Mouse (Mus musculus) testis, adult 2 months (tissue): ENCODE results near the gene Gm4952. TPM values are rescaled to one million over a fixed set of nuclear protein-coding genes. Genes with fewer than 3 reads are reported as not detected.

Experiments
- H3K27ac ChIP-seq: fragments of 200-500 bp; 2 replicates; pipeline ENCODE4 v1.5.1; 2012; ENCODE audit warnings: low read depth, low read length; ENCODE audit not compliant: control insufficient read depth, insufficient read depth
- H3K27me3 ChIP-seq: fragments of 200-500 bp; 2 replicates; pipeline ENCODE4 v1.6.1; 2012; ENCODE audit warnings: mild to moderate bottlenecking, low read length, moderate library complexity; ENCODE audit not compliant: control insufficient read depth, insufficient read depth
- H3K36me3 ChIP-seq: fragments of 200-500 bp; 2 replicates; pipeline ENCODE4 v1.6.1; 2012; ENCODE audit warnings: mild to moderate bottlenecking, low read length; ENCODE audit not compliant: control insufficient read depth, insufficient read depth
- H3K4me1 ChIP-seq: fragments of 200-500 bp; 2 replicates; pipeline ENCODE4 v1.6.1; 2012; ENCODE audit warnings: low read length; ENCODE audit not compliant: control insufficient read depth, insufficient read depth
- H3K4me3 ChIP-seq: fragments of 200-500 bp; 2 replicates; pipeline ENCODE4 v1.5.1; 2012; ENCODE audit warnings: low read depth, mild to moderate bottlenecking, low read length, moderate library complexity, mixed read lengths; ENCODE audit not compliant: control insufficient read depth
- CTCF ChIP-seq: fragments of 200-500 bp; IDR thresholded peaks from 2 replicates; pipeline ENCODE4 v1.5.1; 2012; ENCODE audit warnings: low read depth, mild to moderate bottlenecking, inconsistent platforms, low read length, moderate library complexity; ENCODE audit not compliant: control insufficient read depth, insufficient read depth, insufficient replicate concordance
- POLR2A ChIP-seq: fragments of 200-500 bp; IDR thresholded peaks from 2 replicates; pipeline ENCODE4 v1.6.1; 2012; ENCODE audit warnings: low read depth, mild to moderate bottlenecking, inconsistent platforms, low read length, moderate library complexity; ENCODE audit not compliant: control insufficient read depth
- polyA plus RNA-seq: library from polyadenylated mRNA; depleted of rRNA; stranded (reverse); fragments of >200 nt; gene quantifications from 2 replicates; pipeline ENCODE4 v1.2.3, GENCODE M21; 2012

Gene Gm4952
- polyA plus RNA-seq, 1 experiment: not detected

DNA sequence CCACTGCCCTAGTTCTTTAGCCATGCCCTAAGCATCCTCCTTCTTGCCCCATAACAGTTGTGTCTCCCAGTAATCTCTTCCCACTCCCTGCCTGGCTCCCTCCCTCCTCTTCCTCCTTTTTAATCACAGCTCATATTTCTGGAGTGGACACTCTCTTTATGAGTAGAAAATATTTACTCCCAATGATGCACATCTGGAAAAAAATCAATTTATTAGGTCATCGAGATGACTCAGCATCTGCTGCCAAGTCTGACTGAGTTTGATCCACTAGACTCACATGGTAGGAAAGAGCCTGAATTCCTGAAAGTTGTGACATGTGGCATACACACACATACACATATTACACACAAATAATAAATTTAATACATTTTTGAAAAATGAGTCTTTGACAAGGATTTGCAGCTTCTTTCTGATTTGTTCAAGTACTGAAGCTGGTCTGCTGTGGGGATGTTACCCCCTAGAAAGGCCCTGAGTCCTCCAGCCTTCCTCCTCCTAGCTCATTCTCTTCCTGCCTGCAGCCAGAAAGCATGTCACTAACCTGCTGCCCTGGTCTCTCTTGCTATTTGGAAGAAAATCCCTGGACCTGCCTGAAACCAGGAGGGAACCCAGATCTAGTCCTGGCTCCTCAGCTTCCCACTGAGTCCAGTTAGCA is 27.0 kb upstream of the Gm4952 start:
- no peak for TF ChIP-seq CTCF
- TF ChIP-seq POLR2A: no peak
- H3K4me1 ChIP-seq: peaks cover 2% of the 10 kb centered on the region; the same call in 1 of the 2 replicates
- no peaks in the 10 kb centered on the region for H3K36me3 ChIP-seq
- no peak overlapping the region for H3K27ac ChIP-seq
- no peaks in the 10 kb centered on the region for H3K27me3 ChIP-seq
- no peak overlapping the region for H3K4me3 ChIP-seq

DNA sequence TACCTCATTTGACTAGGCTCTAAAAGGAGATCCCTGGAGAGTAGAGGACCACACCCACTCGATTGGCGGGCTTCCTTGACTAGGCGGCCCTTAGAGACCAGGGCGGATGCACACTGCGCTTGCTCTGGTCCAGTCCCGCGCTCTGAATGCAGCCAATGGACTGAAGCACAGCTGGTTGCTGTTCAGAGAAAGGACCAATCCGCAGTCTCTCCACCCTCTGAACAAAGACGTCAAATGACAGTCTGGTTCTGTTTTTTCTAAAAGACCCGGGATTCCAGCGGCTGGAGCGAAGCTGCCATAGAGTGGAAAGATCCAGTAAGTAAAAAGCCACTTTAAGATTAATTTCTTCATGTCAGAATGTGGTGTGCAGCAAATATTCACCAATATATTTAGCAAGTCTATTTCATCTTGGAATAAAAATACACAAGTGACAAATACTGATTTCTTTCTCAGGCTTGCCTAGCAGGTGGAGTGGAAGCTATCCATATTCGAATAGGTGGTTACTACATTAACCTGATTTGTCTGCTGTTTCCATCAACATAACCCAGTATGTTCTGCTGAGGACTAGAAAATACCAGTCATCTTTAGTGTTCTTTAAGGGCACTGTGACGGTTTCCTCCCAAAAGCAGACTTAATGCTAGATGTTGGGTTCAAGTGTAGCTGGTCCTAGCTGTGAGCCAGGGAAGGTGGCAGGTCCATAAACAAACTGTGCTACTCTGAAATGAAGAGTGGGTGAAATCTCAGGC is 26.3 kb upstream of the Gm4952 start:
- no peak for TF ChIP-seq POLR2A
- no peak for TF ChIP-seq CTCF
- no peaks in the 10 kb centered on the region for H3K27me3 ChIP-seq
- H3K36me3 ChIP-seq: no peaks in the 10 kb centered on the region
- H3K4me1 ChIP-seq: peaks cover 2% of the 10 kb centered on the region; the same call in 1 of the 2 replicates
- no peak overlapping the region for H3K4me3 ChIP-seq
- H3K27ac ChIP-seq: no peak overlapping the region

DNA sequence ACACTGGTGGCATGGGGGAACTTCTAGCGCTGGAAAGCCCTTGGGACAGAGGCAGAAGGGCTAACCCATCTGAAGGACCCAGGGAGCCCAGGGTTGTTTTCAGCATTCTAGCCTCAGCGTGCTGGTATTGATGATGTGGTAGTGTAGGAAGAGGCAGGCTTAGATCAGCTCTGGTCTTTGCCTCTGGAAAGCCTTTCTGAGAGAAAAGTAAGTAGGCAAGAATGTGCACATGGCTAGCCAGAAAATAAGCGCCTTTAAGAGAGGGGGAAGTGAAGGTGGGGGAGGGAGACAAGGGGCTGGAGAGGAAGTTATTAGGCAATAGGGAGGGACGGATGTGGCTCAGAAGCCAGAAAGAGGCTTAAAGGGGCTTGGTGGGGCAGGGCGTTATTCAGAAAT is 25.8 kb upstream of the Gm4952 start:
- Histone ChIP-seq H3K27ac (no peak overlapping the region), H3K4me3 (no peak overlapping the region), H3K27me3 (no peaks in the 10 kb centered on the region), H3K36me3 (no peaks in the 10 kb centered on the region), H3K4me1 (peaks cover 2% of the 10 kb centered on the region; the same call in 1 of the 2 replicates)
- TF ChIP-seq POLR2A: no peak
- TF ChIP-seq CTCF: no peak

DNA sequence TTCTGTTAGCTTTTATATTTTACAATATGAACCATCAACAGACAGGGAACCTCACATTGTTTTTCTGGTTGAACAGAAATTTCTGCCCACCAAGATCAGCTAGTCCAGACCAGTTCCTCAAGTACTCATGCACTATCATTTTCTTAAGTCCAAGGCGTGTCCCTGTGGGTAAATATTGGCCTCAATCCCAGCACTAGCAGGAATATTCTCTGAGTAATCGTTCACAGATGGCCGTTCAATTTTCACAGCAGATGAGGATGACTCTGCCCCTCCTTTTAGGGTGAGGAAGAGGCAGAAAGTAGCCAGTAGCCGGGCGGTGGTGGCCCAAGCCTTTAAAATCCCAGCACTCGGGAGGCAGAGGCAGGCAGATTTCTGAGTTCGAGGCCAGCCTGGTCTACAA is 24.7 kb upstream of the Gm4952 start:
- Histone ChIP-seq H3K4me1 (peaks cover 2% of the 10 kb centered on the region; the same call in 1 of the 2 replicates), H3K36me3 (no peaks in the 10 kb centered on the region), H3K27ac (no peak overlapping the region), H3K27me3 (no peaks in the 10 kb centered on the region), H3K4me3 (no peak overlapping the region)
- TF ChIP-seq POLR2A (no peak), CTCF (no peak)

DNA sequence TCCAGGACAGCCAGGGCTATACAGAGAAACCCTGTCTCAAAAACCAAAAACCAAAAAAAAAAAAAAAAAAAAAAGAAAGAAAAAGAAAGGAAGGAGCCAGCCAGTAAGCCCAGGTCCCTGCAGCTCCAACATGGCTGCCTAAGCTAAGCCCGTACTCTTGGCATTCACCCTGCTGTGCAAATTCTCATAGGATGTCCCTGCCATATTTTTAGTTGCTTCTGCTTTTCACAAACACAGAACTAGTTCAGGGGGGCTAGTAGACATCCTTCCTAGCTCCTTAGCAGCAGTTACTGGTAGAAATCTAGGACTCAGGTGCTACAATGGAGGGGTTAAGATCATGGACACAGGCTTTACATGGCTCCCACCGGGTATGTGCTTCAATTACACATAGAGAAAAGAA is 24.3 kb upstream of the Gm4952 start:
- Histone ChIP-seq H3K4me1 (peaks cover 2% of the 10 kb centered on the region; the same call in 1 of the 2 replicates), H3K27me3 (no peaks in the 10 kb centered on the region), H3K27ac (no peak overlapping the region), H3K4me3 (no peak overlapping the region), H3K36me3 (no peaks in the 10 kb centered on the region)
- TF ChIP-seq POLR2A: no peak
- no peak for TF ChIP-seq CTCF

DNA sequence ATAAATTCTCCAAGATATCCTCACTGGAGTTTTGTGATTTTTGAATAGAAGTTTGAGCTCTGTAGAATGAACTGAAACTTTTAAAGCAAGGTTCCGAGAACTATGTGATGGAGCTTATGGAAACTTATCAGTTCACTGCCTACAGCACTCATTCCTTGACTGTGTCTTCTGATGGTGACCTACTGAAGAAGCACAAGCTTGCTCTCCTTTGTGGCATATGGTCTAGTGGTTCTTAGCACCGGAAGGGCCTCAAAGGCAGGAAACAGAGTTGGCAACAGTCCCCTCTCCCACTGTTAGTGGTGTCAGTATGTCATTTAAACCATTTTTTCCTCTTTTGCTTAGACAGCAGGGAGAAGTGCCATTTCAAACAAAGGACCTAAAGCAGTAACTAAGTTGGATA is 23.1 kb upstream of the Gm4952 start:
- no peak overlapping the region for H3K27ac ChIP-seq
- TF ChIP-seq CTCF: no peak
- no peak for TF ChIP-seq POLR2A
- H3K4me3 ChIP-seq: no peak overlapping the region
- no peaks in the 10 kb centered on the region for H3K36me3 ChIP-seq
- H3K27me3 ChIP-seq: no peaks in the 10 kb centered on the region
- peaks cover 2% of the 10 kb centered on the region; the same call in 1 of the 2 replicates for H3K4me1 ChIP-seq

DNA sequence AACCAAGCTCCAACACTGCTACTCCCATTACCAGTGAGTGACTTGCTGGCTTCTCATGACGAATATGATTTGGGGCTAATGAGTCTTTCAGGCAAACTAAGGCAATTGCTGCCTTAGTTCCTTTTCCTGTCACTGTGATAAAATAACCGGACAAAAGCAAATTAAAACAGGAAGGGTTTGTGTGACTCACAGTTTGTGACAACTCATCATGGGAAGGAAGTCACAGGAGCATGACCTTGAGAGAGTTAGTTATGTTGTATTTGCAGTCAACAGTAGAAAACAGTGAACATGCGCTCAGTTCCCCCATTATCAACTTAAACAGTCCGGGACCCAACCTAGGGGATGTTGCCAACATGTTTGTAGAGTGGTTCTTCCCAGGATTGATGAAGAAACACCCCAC is 14.5 kb upstream of the Gm4952 start:
- no peak for TF ChIP-seq CTCF
- TF ChIP-seq POLR2A: no peak
- Histone ChIP-seq H3K36me3 (no peaks in the 10 kb centered on the region), H3K4me3 (no peak overlapping the region), H3K27me3 (no peaks in the 10 kb centered on the region), H3K4me1 (no peaks in the 10 kb centered on the region), H3K27ac (no peak overlapping the region)
